Mouse (Mus musculus): ENCODE measurements at regions not wholly inside any gene's neighbourhood (a gene's known extent, or its start where the extent isn't known, plus 50 kb on each side); places are given as distances from the start of the nearest gene placed in this dataset.

DNA sequence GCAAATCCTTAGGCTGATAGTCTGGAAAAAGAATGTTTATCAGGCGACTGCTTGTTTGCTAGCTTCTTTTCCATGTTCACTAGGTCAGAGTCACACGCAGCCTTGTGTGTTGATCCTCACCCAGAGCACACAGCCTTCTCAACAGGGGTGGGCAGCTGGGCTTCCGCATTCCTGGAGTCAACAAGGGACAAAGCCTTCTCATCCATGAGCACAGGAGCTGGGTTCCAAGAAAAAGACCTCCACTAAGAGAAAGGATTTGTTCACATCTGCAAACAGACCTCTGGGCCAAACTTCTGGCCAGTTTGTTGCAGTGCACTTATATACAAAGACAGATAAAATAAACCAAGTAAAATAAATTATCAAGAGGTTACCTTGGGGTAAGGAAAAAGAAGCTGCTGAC lies 65.6 kb upstream of the Gm45716 start:
- WGBS = 35% methylated on average over 3 of the region's 3 CpGs

DNA sequence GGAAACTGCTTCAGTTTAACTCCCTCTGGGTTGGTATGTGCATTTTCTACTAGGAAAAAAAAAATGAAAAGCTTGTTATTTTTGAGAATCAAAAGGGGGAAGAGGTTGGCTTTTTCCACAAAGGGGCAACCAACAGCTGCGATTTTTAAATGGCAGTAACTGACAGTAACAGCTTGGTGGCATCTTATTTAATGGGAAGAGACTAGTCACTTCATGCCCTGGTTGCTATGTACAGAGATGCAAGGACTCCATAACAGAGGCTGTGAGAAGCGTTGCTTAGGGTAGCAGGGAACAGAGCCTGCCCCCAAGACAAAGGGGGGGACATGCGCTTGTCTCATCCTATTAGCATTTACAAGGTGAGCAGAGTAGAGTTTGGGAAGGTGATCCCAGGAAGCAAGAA lies 64.8 kb upstream of the Gm45716 start:
- Histone ChIP-seq H3K36me3 (ENCODE audit: control insufficient read depth, insufficient read depth, low read length) (no peaks in the 10 kb centered on the region), H3K4me1 (ENCODE audit: control insufficient read depth, insufficient read depth, insufficient read length, low read length) (no peaks in the 10 kb centered on the region), H3K27me3 (ENCODE audit: control insufficient read depth, insufficient read depth, low read length) (no peaks in the 10 kb centered on the region), H3K27ac (ENCODE audit: insufficient read depth, low read depth, low read length) (no peak overlapping the region), H3K4me3 (ENCODE audit: low read depth, low read length) (no peak overlapping the region)
- WGBS = 68% methylated on average over 3 of the region's 3 CpGs
- TF ChIP-seq POLR2A (IDR thresholded peaks at IDR 0.05; ENCODE audit: low read depth, low read length) (no peak), CTCF (IDR thresholded peaks at IDR 0.05; ENCODE audit: extremely low read depth, insufficient read length, insufficient replicate concordance, low read depth, low read length) (no peak)

More for the DNA sequence above, 65.6 kb upstream of the Gm45716 start:
- Histone ChIP-seq H3K27me3 (ENCODE audit: control insufficient read depth, insufficient read depth, low read length) (no peaks in the 10 kb centered on the region), H3K36me3 (ENCODE audit: control insufficient read depth, insufficient read depth, low read length) (no peaks in the 10 kb centered on the region), H3K4me3 (ENCODE audit: low read depth, low read length) (no peak overlapping the region), H3K27ac (ENCODE audit: insufficient read depth, low read depth, low read length) (no peak overlapping the region), H3K4me1 (ENCODE audit: control insufficient read depth, insufficient read depth, insufficient read length, low read length) (no peaks in the 10 kb centered on the region)
- TF ChIP-seq CTCF (IDR thresholded peaks at IDR 0.05; ENCODE audit: extremely low read depth, insufficient read length, insufficient replicate concordance, low read depth, low read length) (no peak), POLR2A (IDR thresholded peaks at IDR 0.05; ENCODE audit: low read depth, low read length) (no peak)

DNA sequence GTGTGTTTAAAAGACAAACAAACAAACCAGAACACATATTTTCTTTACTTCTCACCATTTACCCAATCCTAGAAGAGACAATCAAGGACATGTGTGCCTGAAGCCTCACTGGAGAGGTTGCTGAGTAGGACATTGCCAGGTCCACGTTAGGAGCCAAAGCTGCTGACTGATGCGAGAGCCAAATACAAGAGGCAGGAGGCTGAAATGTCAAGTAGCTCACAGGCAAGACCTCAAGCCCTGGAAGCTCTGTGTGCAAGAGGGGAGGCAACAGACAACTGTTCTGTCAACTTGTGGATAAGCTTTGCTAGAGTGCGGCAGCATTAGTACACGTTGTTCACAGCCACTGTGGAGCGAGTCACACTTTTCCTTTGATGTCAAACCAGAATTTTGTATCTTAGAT lies 63.6 kb upstream of the Gm45716 start:
- no peaks in the 10 kb centered on the region for H3K4me1 ChIP-seq (ENCODE audit: control insufficient read depth, insufficient read depth, insufficient read length, low read length)
- no peaks in the 10 kb centered on the region for H3K27me3 ChIP-seq (ENCODE audit: control insufficient read depth, insufficient read depth, low read length)
- 81% methylated on average over 5 of the region's 5 CpGs for WGBS
- H3K4me3 ChIP-seq (ENCODE audit: low read depth, low read length) = no peak overlapping the region
- TF ChIP-seq CTCF (IDR thresholded peaks at IDR 0.05; ENCODE audit: extremely low read depth, insufficient read length, insufficient replicate concordance, low read depth, low read length) = no peak
- no peak for TF ChIP-seq POLR2A (IDR thresholded peaks at IDR 0.05; ENCODE audit: low read depth, low read length)
- H3K27ac ChIP-seq (ENCODE audit: insufficient read depth, low read depth, low read length) = no peak overlapping the region
- H3K36me3 ChIP-seq (ENCODE audit: control insufficient read depth, insufficient read depth, low read length) = no peaks in the 10 kb centered on the region

DNA sequence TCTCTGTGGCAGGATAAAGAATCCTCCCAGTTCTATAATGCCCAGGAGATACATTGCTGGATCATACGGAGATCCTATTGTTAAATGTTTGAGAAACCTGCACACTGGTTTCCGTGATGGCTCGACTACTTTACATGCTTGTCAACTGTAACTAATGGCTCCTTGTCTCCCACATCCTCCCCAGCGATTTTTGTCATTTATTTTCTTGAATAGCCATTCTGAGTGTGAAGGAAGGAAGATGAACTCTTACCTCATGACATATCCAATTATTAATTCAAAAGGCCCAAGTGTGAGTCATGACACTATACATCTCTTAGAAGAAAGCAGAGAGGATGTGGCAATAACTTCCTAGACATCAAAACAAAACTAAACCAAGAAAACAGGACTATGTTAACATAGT lies 61.2 kb upstream of the Gm45716 start:
- 75% methylated on average over 4 of the region's 4 CpGs for WGBS
- Histone ChIP-seq H3K4me1 (ENCODE audit: control insufficient read depth, insufficient read depth, insufficient read length, low read length) (no peaks in the 10 kb centered on the region), H3K27ac (ENCODE audit: insufficient read depth, low read depth, low read length) (no peak overlapping the region), H3K27me3 (ENCODE audit: control insufficient read depth, insufficient read depth, low read length) (no peaks in the 10 kb centered on the region), H3K4me3 (ENCODE audit: low read depth, low read length) (no peak overlapping the region), H3K36me3 (ENCODE audit: control insufficient read depth, insufficient read depth, low read length) (no peaks in the 10 kb centered on the region)
- no peak for TF ChIP-seq POLR2A (IDR thresholded peaks at IDR 0.05; ENCODE audit: low read depth, low read length)
- no peak for TF ChIP-seq CTCF (IDR thresholded peaks at IDR 0.05; ENCODE audit: extremely low read depth, insufficient read length, insufficient replicate concordance, low read depth, low read length)

DNA sequence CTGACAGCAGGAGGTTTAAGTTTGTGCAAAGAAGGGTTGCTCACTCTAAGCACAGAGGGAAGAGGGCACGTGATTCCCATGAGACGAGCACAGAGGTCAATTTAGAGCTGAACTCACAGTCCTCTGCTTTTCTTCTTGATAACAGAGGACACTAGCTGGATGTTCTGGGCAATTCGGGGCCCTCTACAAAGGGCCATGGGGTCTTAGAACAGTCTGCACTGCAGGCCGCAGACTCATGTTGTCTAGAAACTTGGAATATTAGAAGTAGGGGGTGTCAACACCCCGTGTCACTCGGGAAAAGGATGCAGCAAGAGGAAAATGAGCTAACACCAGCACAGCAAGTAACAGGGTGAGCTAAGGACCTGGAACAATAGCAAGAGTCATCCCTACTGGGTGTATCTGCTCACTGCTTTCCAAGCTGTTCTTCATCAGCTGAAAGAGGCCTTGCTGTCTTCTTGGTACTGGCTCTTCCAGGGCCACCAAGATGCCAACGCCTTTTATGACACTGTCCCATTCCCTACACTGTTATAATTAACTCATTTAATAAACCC lies 58.5 kb upstream of the Gm45716 start:
- no peak for TF ChIP-seq CTCF (IDR thresholded peaks at IDR 0.05; ENCODE audit: extremely low read depth, insufficient read length, insufficient replicate concordance, low read depth, low read length)
- no peak for TF ChIP-seq POLR2A (IDR thresholded peaks at IDR 0.05; ENCODE audit: low read depth, low read length)
- H3K27me3 ChIP-seq (ENCODE audit: control insufficient read depth, insufficient read depth, low read length) = no peaks in the 10 kb centered on the region
- H3K27ac ChIP-seq (ENCODE audit: insufficient read depth, low read depth, low read length) = no peak overlapping the region
- WGBS = 77% methylated on average over 7 of the region's 7 CpGs
- no peak overlapping the region for H3K4me3 ChIP-seq (ENCODE audit: low read depth, low read length)
- H3K4me1 ChIP-seq (ENCODE audit: control insufficient read depth, insufficient read depth, insufficient read length, low read length) = no peaks in the 10 kb centered on the region
- H3K36me3 ChIP-seq (ENCODE audit: control insufficient read depth, insufficient read depth, low read length) = no peaks in the 10 kb centered on the region

DNA sequence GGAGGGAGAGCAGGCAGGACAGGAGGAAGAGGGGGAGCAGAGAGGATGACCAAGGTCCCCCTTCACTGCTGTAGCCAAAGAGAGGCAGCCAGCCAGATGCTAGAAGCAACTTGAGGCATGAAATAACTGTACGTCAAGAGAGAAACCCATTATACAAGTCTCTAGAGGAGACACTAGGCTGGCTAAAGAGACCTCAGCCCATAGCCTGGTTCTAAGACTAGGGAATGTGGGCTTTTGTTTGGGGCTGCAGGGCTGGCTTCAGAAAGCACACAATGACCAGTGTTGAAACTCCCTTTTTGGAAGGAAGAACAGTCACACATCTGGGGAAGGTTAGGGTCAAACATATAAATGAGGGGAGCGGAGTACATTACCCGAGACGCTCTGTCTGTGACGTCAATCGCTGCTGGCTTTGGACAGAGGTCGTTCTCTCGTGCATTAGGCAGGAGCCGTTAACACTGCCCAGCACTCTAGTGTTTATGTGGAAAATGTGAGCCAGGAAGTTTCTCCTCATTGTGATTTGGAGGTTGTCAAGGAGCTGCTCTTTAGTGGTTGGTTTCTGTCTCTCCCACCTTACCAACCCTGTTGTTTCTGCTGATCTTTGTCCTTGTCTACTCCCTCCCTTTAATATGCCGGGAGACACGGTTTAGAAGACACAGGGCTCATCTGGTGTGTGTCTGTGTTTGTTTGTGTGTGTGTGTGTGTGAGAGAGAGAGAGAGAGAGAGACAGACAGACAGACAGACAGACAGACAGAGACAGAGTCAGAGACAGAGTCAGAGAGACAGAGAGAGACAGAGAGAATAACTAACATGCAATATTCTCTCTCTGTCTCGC lies 57.5 kb upstream of the Gm45716 start:
- H3K4me1 ChIP-seq (ENCODE audit: control insufficient read depth, insufficient read depth, insufficient read length, low read length) = no peaks in the 10 kb centered on the region
- WGBS = 41% methylated on average over 12 of the region's 12 CpGs
- H3K27ac ChIP-seq (ENCODE audit: insufficient read depth, low read depth, low read length) = peak overlapping the region; percentile 47
- H3K27me3 ChIP-seq (ENCODE audit: control insufficient read depth, insufficient read depth, low read length) = no peaks in the 10 kb centered on the region
- no peak overlapping the region for H3K4me3 ChIP-seq (ENCODE audit: low read depth, low read length)
- H3K36me3 ChIP-seq (ENCODE audit: control insufficient read depth, insufficient read depth, low read length) = no peaks in the 10 kb centered on the region
- TF ChIP-seq POLR2A (IDR thresholded peaks at IDR 0.05; ENCODE audit: low read depth, low read length) (no peak), CTCF (IDR thresholded peaks at IDR 0.05; ENCODE audit: extremely low read depth, insufficient read length, insufficient replicate concordance, low read depth, low read length) (no peak)

DNA sequence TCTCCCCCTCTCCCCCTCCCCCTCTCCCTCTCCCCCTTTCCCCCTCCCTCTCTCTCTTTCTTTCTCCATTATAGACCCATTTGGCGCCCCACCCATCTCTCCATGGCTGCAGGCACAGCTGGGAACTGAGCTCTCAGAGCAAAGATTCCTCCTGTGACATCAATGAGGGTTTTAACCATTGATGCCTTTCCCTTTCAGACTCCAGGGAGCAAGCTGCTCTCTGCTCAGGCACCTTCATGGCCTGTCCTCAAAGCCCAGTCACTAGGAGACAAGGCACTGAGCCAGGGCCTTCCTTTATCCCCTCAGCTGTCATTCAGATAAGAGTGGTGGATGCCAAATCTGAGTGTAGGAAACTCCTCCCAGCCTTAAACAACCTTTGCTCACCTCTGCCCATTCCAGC lies 56.8 kb upstream of the Gm45716 start:
- Histone ChIP-seq H3K27me3 (ENCODE audit: control insufficient read depth, insufficient read depth, low read length) (no peaks in the 10 kb centered on the region), H3K4me3 (ENCODE audit: low read depth, low read length) (no peak overlapping the region), H3K36me3 (ENCODE audit: control insufficient read depth, insufficient read depth, low read length) (no peaks in the 10 kb centered on the region), H3K27ac (ENCODE audit: insufficient read depth, low read depth, low read length) (no peak overlapping the region), H3K4me1 (ENCODE audit: control insufficient read depth, insufficient read depth, insufficient read length, low read length) (no peaks in the 10 kb centered on the region)
- TF ChIP-seq POLR2A (IDR thresholded peaks at IDR 0.05; ENCODE audit: low read depth, low read length) = no peak
- no peak for TF ChIP-seq CTCF (IDR thresholded peaks at IDR 0.05; ENCODE audit: extremely low read depth, insufficient read length, insufficient replicate concordance, low read depth, low read length)
- 50% methylated on average over 1 of the region's 1 CpGs for WGBS
